Mouse (Mus musculus) CD4-positive helper T cell, adult 2 months (primary cell): ENCODE measurements around the gene Ttc28.

ENCODE experiments used
- DNase-seq: peaks from one replicate; pipeline ENCODE4 v3.0.0-alpha.2; 2012; ENCODE audit warnings: low read depth, missing footprints, low spot score

Ttc28 gene

GRCm38 (mm10) chr5:111096750-111097149, 217.1 kb downstream of the Ttc28 start:
- no peak for DNase-seq

GRCm38 (mm10) chr5:111097233-111098160, 217.9 kb downstream of the Ttc28 start:
- DNase-seq, result no peak

- no peak for DNase-seq
Measured at GRCm38 (mm10) chr5:111098516-111099274, 219.1 kb downstream of the Ttc28 start.

GRCm38 (mm10) chr5:111100585-111100984, 221.0 kb downstream of the Ttc28 start:
- no peak for DNase-seq

- no peak for DNase-seq
Measured at GRCm38 (mm10) chr5:111101383-111101932, 221.9 kb downstream of the Ttc28 start.

- no peak for DNase-seq
Measured at GRCm38 (mm10) chr5:111104801-111105200, 225.2 kb downstream of the Ttc28 start.

GRCm38 (mm10) chr5:111111378-111111777, 231.8 kb downstream of the Ttc28 start:
- no peak for DNase-seq

- no peak for DNase-seq
Measured at GRCm38 (mm10) chr5:111113183-111113582, 233.6 kb downstream of the Ttc28 start.

- DNase-seq, result no peak
Measured at GRCm38 (mm10) chr5:111113694-111114375, 234.2 kb downstream of the Ttc28 start.

GRCm38 (mm10) chr5:111114597-111114996, 235.0 kb downstream of the Ttc28 start:
- no peak for DNase-seq

- peak; percentile 36 for DNase-seq
Measured at GRCm38 (mm10) chr5:111115519-111116350, 236.1 kb downstream of the Ttc28 start.

GRCm38 (mm10) chr5:111119805-111120204, 240.2 kb downstream of the Ttc28 start:
- DNase-seq, result peak; percentile 39

- no peak for DNase-seq
Measured at GRCm38 (mm10) chr5:111120298-111120697, 240.7 kb downstream of the Ttc28 start.

- no peak for DNase-seq
Measured at GRCm38 (mm10) chr5:111120705-111121420, 241.3 kb downstream of the Ttc28 start.

GRCm38 (mm10) chr5:111122332-111123049, 242.9 kb downstream of the Ttc28 start:
- no peak for DNase-seq

- peak; percentile 38 for DNase-seq
Measured at GRCm38 (mm10) chr5:111123050-111123746, 243.6 kb downstream of the Ttc28 start.

GRCm38 (mm10) chr5:111124620-111125200, 245.1 kb downstream of the Ttc28 start:
- DNase-seq, result peak; percentile 41

- DNase-seq, result no peak
Measured at GRCm38 (mm10) chr5:111125746-111126145, 246.1 kb downstream of the Ttc28 start.
